Mouse (Mus musculus) frontal cortex, adult (tissue): Measurements from ENCODE around the gene Bpifa6.

ENCODE experiments used
- ATAC-seq: cut with Nextera tagmentation; 2 replicates; pipeline ENCODE4 v1.9.2; 2017; ENCODE audit warnings: mild to moderate bottlenecking, moderate library complexity, mixed read lengths; ENCODE audit not compliant: low TSS enrichment

Gene Bpifa6

DNA sequence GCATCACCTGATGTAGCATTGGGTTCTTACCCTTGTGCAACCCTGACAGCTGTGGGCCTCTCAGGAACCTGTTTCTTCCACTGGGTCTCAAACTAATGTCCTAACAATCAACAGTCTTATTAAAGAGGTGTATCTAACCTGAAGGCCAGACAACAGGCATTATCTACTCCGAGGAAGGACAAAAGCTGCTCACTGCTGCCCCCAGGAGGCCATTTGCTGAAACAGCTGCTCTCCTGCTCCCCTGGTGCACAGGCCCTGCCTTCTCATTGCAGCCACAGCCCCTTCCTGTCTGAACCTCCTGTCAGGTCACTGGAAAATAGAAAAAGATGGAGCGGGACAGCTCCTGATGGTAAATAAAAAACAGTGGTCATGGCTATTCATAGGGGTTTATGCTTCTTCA is 64.2 kb downstream of the Bpifa6 start:
- no peak for ATAC-seq

DNA sequence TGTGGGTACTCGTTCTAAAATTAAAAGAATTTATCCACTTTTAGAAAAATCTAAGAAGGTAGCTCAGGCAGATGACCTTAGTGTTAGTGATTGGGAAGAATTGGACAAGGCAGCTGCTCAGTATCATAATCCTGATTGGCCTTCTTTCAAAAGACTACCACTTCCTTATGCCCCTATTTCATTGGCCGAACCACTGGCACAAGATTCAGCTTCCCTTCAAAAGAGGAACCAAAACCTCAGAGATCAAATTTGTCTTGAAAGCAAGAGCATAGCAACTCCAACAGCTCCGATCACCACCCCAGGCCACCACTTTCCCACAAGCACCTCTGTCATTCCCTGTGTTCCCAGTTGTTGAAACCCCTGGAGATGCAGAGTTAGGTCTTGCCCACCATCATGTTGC is 70.0 kb downstream of the Bpifa6 start:
- ATAC-seq = no peak
